Mouse (Mus musculus): Measurements from ENCODE around the gene Itga4. TPM values are rescaled to one million over a fixed set of nuclear protein-coding genes. Genes with fewer than 3 reads are reported as not detected.

Itga4 gene
- total and polyA plus RNA-seq, 2 experiments from 2014 or later = 0.71 to 2.1 TPM

- no peak overlapping the region for H3K9ac ChIP-seq (replicated peaks; ENCODE audit: low read depth, low read length)
- no peak for ATAC-seq (ENCODE audit: insufficient read depth, low read depth)
- TF ChIP-seq EP300 (IDR thresholded peaks at IDR 0.05; ENCODE audit: low read depth) = no peak
- TF ChIP-seq CTCF (IDR thresholded peaks at IDR 0.05; ENCODE audit: low read depth) = no peak
- no peaks in the 10 kb centered on the region for H3K36me3 ChIP-seq (replicated peaks; ENCODE audit: control insufficient read depth, insufficient read depth, low read length)
- H3K27ac ChIP-seq (ENCODE audit: low read depth) = no peak overlapping the region
- WGBS = 74% methylated on average over 3 of the region's 3 CpGs
- no peaks in the 10 kb centered on the region for H3K27me3 ChIP-seq (ENCODE audit: control insufficient read depth, insufficient read depth, low read length)
- H3K4me2 ChIP-seq (ENCODE audit: low read depth, low read length) = no peak overlapping the region
- no peaks in the 10 kb centered on the region for H3K4me1 ChIP-seq (ENCODE audit: control insufficient read depth, insufficient read depth)
- no peak overlapping the region for H3K4me3 ChIP-seq (ENCODE audit: low read depth, low read length)
- DNase-seq (ENCODE audit: low spot score) = no peak
- H3K9me3 ChIP-seq (replicated peaks; ENCODE audit: control insufficient read depth, low read length) = no peaks in the 10 kb centered on the region
Observed at GRCm38 (mm10) chr2:79267181-79267580, 12.0 kb downstream of the Itga4 start.

- no peak overlapping the region for H3K9ac ChIP-seq (replicated peaks; ENCODE audit: low read depth, low read length)
- DNase-seq (ENCODE audit: low spot score) (no peak), ATAC-seq (ENCODE audit: insufficient read depth, low read depth) (no peak)
- TF ChIP-seq CTCF (IDR thresholded peaks at IDR 0.05; ENCODE audit: low read depth) (no peak), EP300 (IDR thresholded peaks at IDR 0.05; ENCODE audit: low read depth) (no peak)
- no peak overlapping the region for H3K27ac ChIP-seq (ENCODE audit: low read depth)
- H3K4me1 ChIP-seq (ENCODE audit: control insufficient read depth, insufficient read depth) = no peaks in the 10 kb centered on the region
- no peaks in the 10 kb centered on the region for H3K27me3 ChIP-seq (ENCODE audit: control insufficient read depth, insufficient read depth, low read length)
- no peak overlapping the region for H3K4me3 ChIP-seq (ENCODE audit: low read depth, low read length)
- H3K4me2 ChIP-seq (ENCODE audit: low read depth, low read length) = no peak overlapping the region
- no peaks in the 10 kb centered on the region for H3K9me3 ChIP-seq (replicated peaks; ENCODE audit: control insufficient read depth, low read length)
- H3K36me3 ChIP-seq (replicated peaks; ENCODE audit: control insufficient read depth, insufficient read depth, low read length) = no peaks in the 10 kb centered on the region
- WGBS = 77% methylated on average over 4 of the region's 4 CpGs
Observed at GRCm38 (mm10) chr2:79268863-79269262, 13.6 kb downstream of the Itga4 start.

GRCm38 (mm10) chr2:79270034-79270535 is 14.9 kb downstream of the Itga4 start:
- TF ChIP-seq EP300 (IDR thresholded peaks at IDR 0.05; ENCODE audit: low read depth) (no peak), CTCF (IDR thresholded peaks at IDR 0.05; ENCODE audit: low read depth) (no peak)
- Histone ChIP-seq H3K4me1 (ENCODE audit: control insufficient read depth, insufficient read depth) (no peaks in the 10 kb centered on the region), H3K27ac (ENCODE audit: low read depth) (no peak overlapping the region), H3K4me3 (ENCODE audit: low read depth, low read length) (no peak overlapping the region), H3K36me3 (replicated peaks; ENCODE audit: control insufficient read depth, insufficient read depth, low read length) (no peaks in the 10 kb centered on the region), H3K27me3 (ENCODE audit: control insufficient read depth, insufficient read depth, low read length) (no peaks in the 10 kb centered on the region), H3K9me3 (replicated peaks; ENCODE audit: control insufficient read depth, low read length) (no peaks in the 10 kb centered on the region), H3K4me2 (ENCODE audit: low read depth, low read length) (no peak overlapping the region), H3K9ac (replicated peaks; ENCODE audit: low read depth, low read length) (no peak overlapping the region)
- ATAC-seq (ENCODE audit: insufficient read depth, low read depth) (no peak), DNase-seq (ENCODE audit: low spot score) (no peak)
- WGBS = 20% methylated on average over 3 of the region's 3 CpGs

GRCm38 (mm10) chr2:79271838-79272237 is 16.6 kb downstream of the Itga4 start:
- no peak for DNase-seq (ENCODE audit: low spot score)
- Histone ChIP-seq H3K9me3 (replicated peaks; ENCODE audit: control insufficient read depth, low read length) (no peaks in the 10 kb centered on the region), H3K36me3 (replicated peaks; ENCODE audit: control insufficient read depth, insufficient read depth, low read length) (no peaks in the 10 kb centered on the region), H3K4me2 (ENCODE audit: low read depth, low read length) (no peak overlapping the region), H3K4me1 (ENCODE audit: control insufficient read depth, insufficient read depth) (no peaks in the 10 kb centered on the region), H3K27ac (ENCODE audit: low read depth) (no peak overlapping the region), H3K27me3 (ENCODE audit: control insufficient read depth, insufficient read depth, low read length) (no peaks in the 10 kb centered on the region), H3K9ac (replicated peaks; ENCODE audit: low read depth, low read length) (no peak overlapping the region), H3K4me3 (ENCODE audit: low read depth, low read length) (no peak overlapping the region)
- TF ChIP-seq CTCF (IDR thresholded peaks at IDR 0.05; ENCODE audit: low read depth) = no peak
- no peak for TF ChIP-seq EP300 (IDR thresholded peaks at IDR 0.05; ENCODE audit: low read depth)
- ATAC-seq (ENCODE audit: insufficient read depth, low read depth) = no peak
- 87% methylated on average over 4 of the region's 4 CpGs for WGBS

GRCm38 (mm10) chr2:79278581-79278980 is 23.4 kb downstream of the Itga4 start:
- DNase-seq (ENCODE audit: low spot score) (no peak), ATAC-seq (ENCODE audit: insufficient read depth, low read depth) (no peak)
- Histone ChIP-seq H3K27me3 (ENCODE audit: control insufficient read depth, insufficient read depth, low read length) (no peaks in the 10 kb centered on the region), H3K4me2 (ENCODE audit: low read depth, low read length) (no peak overlapping the region), H3K27ac (ENCODE audit: low read depth) (no peak overlapping the region), H3K9ac (replicated peaks; ENCODE audit: low read depth, low read length) (no peak overlapping the region), H3K4me3 (ENCODE audit: low read depth, low read length) (no peak overlapping the region), H3K9me3 (replicated peaks; ENCODE audit: control insufficient read depth, low read length) (no peaks in the 10 kb centered on the region), H3K4me1 (ENCODE audit: control insufficient read depth, insufficient read depth) (no peaks in the 10 kb centered on the region), H3K36me3 (replicated peaks; ENCODE audit: control insufficient read depth, insufficient read depth, low read length) (no peaks in the 10 kb centered on the region)
- TF ChIP-seq EP300 (IDR thresholded peaks at IDR 0.05; ENCODE audit: low read depth) = no peak
- TF ChIP-seq CTCF (IDR thresholded peaks at IDR 0.05; ENCODE audit: low read depth) = no peak

GRCm38 (mm10) chr2:79284206-79284605 is 29.0 kb downstream of the Itga4 start:
- no peaks in the 10 kb centered on the region for H3K4me1 ChIP-seq (ENCODE audit: control insufficient read depth, insufficient read depth)
- no peak overlapping the region for H3K9ac ChIP-seq (replicated peaks; ENCODE audit: low read depth, low read length)
- H3K9me3 ChIP-seq (replicated peaks; ENCODE audit: control insufficient read depth, low read length) = no peaks in the 10 kb centered on the region
- H3K4me2 ChIP-seq (ENCODE audit: low read depth, low read length) = no peak overlapping the region
- H3K27me3 ChIP-seq (ENCODE audit: control insufficient read depth, insufficient read depth, low read length) = no peaks in the 10 kb centered on the region
- no peaks in the 10 kb centered on the region for H3K36me3 ChIP-seq (replicated peaks; ENCODE audit: control insufficient read depth, insufficient read depth, low read length)
- DNase-seq (ENCODE audit: low spot score) (no peak), ATAC-seq (ENCODE audit: insufficient read depth, low read depth) (no peak)
- H3K4me3 ChIP-seq (ENCODE audit: low read depth, low read length) = no peak overlapping the region
- WGBS = 82% methylated on average over 4 of the region's 4 CpGs
- no peak overlapping the region for H3K27ac ChIP-seq (ENCODE audit: low read depth)
- TF ChIP-seq EP300 (IDR thresholded peaks at IDR 0.05; ENCODE audit: low read depth) (no peak), CTCF (IDR thresholded peaks at IDR 0.05; ENCODE audit: low read depth) (no peak)
